Mouse (Mus musculus): ENCODE measurements at regions not wholly inside any gene's neighbourhood (a gene's known extent, or its start where the extent isn't known, plus 50 kb on each side); places are given as distances from the start of the nearest gene placed in this dataset.
A peak's percentile ranks its signal among the peaks of the same experiment; 100 is the strongest.

DNA sequence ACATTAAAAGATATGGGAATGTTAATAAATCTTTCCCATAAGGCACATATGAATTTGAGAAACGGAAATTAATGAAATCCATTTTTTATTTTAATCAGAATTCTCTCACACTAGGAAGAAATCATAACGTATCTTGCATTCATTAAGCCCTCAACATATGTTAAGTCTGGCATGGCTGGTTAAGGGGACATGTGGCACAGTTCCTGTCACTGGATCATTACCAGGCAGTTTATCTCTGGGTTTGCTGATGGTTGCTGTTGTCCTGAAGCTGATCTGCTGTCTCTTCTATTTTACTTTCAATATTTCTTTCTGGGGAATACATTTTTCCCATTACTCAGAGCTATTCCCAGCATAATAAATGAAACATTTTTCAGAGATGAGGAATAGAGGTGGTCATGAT is 1099.3 kb upstream of the Cdh9 start:
- 58% methylated on average over 2 of the region's 2 CpGs for WGBS
- no peak overlapping the region for H3K4me3 ChIP-seq (ENCODE audit: low read depth, low read length)
- DNase-seq (peak; percentile 54), ATAC-seq (peak; percentile 59; the same call in 1 of the 2 replicates)
- no peaks in the 10 kb centered on the region for H3K27me3 ChIP-seq (ENCODE audit: insufficient read depth, low read length)
- H3K9ac ChIP-seq, result no peak overlapping the region
- H3K27ac ChIP-seq (ENCODE audit: low read depth, low read length), result no peak overlapping the region
- no peaks in the 10 kb centered on the region for H3K4me1 ChIP-seq (ENCODE audit: insufficient read depth)
- H3K4me2 ChIP-seq (ENCODE audit: low read depth), result no peak overlapping the region
- H3K9me3 ChIP-seq (ENCODE audit: low read length), result no peaks in the 10 kb centered on the region
- no peak for TF ChIP-seq CTCF (IDR thresholded peaks at IDR 0.05; ENCODE audit: low read depth)
- no peaks in the 10 kb centered on the region for H3K36me3 ChIP-seq (ENCODE audit: insufficient read depth)

- Histone ChIP-seq H3K4me1 (ENCODE audit: insufficient read depth) (no peaks in the 10 kb centered on the region), H3K4me2 (ENCODE audit: low read depth) (no peak overlapping the region), H3K27me3 (ENCODE audit: insufficient read depth, low read length) (no peaks in the 10 kb centered on the region), H3K36me3 (ENCODE audit: insufficient read depth) (no peaks in the 10 kb centered on the region), H3K9me3 (ENCODE audit: low read length) (no peaks in the 10 kb centered on the region), H3K4me3 (ENCODE audit: low read depth, low read length) (no peak overlapping the region), H3K9ac (no peak overlapping the region), H3K27ac (ENCODE audit: low read depth, low read length) (no peak overlapping the region)
- no peak for TF ChIP-seq CTCF (IDR thresholded peaks at IDR 0.05; ENCODE audit: low read depth)
- ATAC-seq, result no peak
- DNase-seq, result no peak
- WGBS, result 77% methylated on average over 7 of the region's 7 CpGs
These were observed 1098.3 kb upstream of the Cdh9 start for GRCm38 (mm10) chr15:15630283-15630682.

DNA sequence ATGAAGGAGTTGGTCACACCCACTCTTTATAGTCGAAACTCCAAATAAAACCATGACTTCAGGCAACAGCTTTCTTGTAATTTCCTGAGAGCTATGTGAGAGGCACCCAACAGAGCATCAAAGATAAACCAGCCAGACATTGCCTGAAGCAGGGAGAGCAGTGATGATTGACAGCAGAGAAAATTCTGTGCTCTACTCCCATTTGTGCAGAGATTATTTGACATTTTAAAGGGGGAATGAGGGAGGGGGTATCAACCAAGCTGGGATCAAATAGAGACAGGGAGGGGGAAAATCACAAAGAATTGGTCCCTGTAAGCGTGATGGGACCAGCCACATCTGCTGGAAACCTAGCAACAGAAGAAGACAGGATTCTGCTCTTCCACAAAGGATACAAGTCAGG is 1091.4 kb upstream of the Cdh9 start:
- TF ChIP-seq CTCF (IDR thresholded peaks at IDR 0.05; ENCODE audit: low read depth), result no peak
- Histone ChIP-seq H3K9me3 (ENCODE audit: low read length) (no peaks in the 10 kb centered on the region), H3K4me1 (ENCODE audit: insufficient read depth) (no peaks in the 10 kb centered on the region), H3K27me3 (ENCODE audit: insufficient read depth, low read length) (no peaks in the 10 kb centered on the region), H3K36me3 (ENCODE audit: insufficient read depth) (no peaks in the 10 kb centered on the region), H3K4me3 (ENCODE audit: low read depth, low read length) (no peak overlapping the region), H3K4me2 (ENCODE audit: low read depth) (no peak overlapping the region), H3K27ac (ENCODE audit: low read depth, low read length) (no peak overlapping the region), H3K9ac (no peak overlapping the region)
- no peak for DNase-seq
- peak; percentile 45; the same call in 1 of the 2 replicates for ATAC-seq
- WGBS, result 47% methylated on average over 2 of the region's 2 CpGs

DNA sequence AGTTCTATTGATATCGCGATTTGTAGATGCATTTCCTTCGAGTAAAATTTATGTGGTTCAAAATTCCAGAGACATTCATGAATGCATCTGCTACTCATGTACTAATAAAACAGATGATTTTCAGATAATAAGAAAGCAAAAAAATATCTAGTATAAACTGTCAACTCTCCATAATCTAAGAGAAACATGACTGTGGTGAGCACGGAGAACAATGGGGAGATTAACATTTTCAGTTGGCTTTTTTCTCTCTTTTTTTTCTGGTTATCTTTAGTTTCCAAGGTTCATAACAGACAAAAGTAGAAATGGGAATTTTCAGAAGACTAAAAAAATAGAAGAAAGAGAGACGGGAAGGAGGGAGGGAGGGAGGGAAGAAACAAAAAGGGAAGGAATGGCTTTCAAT is 1079.8 kb upstream of the Cdh9 start:
- DNase-seq (no peak), ATAC-seq (no peak)
- Histone ChIP-seq H3K36me3 (ENCODE audit: insufficient read depth) (no peaks in the 10 kb centered on the region), H3K9me3 (ENCODE audit: low read length) (no peaks in the 10 kb centered on the region), H3K27me3 (ENCODE audit: insufficient read depth, low read length) (no peaks in the 10 kb centered on the region), H3K4me2 (ENCODE audit: low read depth) (no peak overlapping the region), H3K9ac (no peak overlapping the region), H3K4me1 (ENCODE audit: insufficient read depth) (no peaks in the 10 kb centered on the region), H3K27ac (ENCODE audit: low read depth, low read length) (no peak overlapping the region), H3K4me3 (ENCODE audit: low read depth, low read length) (no peak overlapping the region)
- TF ChIP-seq CTCF (IDR thresholded peaks at IDR 0.05; ENCODE audit: low read depth), result no peak
- 86% methylated on average over 5 of the region's 5 CpGs for WGBS

- Histone ChIP-seq H3K27me3 (ENCODE audit: insufficient read depth, low read length) (no peaks in the 10 kb centered on the region), H3K9me3 (ENCODE audit: low read length) (no peaks in the 10 kb centered on the region), H3K4me2 (ENCODE audit: low read depth) (no peak overlapping the region), H3K4me1 (ENCODE audit: insufficient read depth) (no peaks in the 10 kb centered on the region), H3K36me3 (ENCODE audit: insufficient read depth) (no peaks in the 10 kb centered on the region), H3K27ac (ENCODE audit: low read depth, low read length) (no peak overlapping the region), H3K4me3 (ENCODE audit: low read depth, low read length) (no peak overlapping the region), H3K9ac (no peak overlapping the region)
- ATAC-seq, result no peak
- DNase-seq, result no peak
- TF ChIP-seq CTCF (IDR thresholded peaks at IDR 0.05; ENCODE audit: low read depth), result no peak
These were observed 1061.8 kb upstream of the Cdh9 start for GRCm38 (mm10) chr15:15666744-15667143.

GRCm38 (mm10) chr15:15692713-15693112 is 1035.8 kb upstream of the Cdh9 start:
- 76% methylated on average over 2 of the region's 2 CpGs for whole genome bisulfite sequencing
- no peak overlapping the region for H3K27ac ChIP-seq (ENCODE audit: low read depth, low read length)
- no peaks in the 10 kb centered on the region for H3K36me3 ChIP-seq (ENCODE audit: insufficient read depth)
- H3K4me1 ChIP-seq (ENCODE audit: insufficient read depth), result no peaks in the 10 kb centered on the region
- H3K4me3 ChIP-seq (ENCODE audit: low read depth, low read length), result no peak overlapping the region
- no peak overlapping the region for H3K9ac ChIP-seq
- H3K4me2 ChIP-seq (ENCODE audit: low read depth), result no peak overlapping the region
- TF ChIP-seq CTCF (IDR thresholded peaks at IDR 0.05; ENCODE audit: low read depth), result no peak
- no peak for ATAC-seq
- DNase-seq, result no peak
- no peaks in the 10 kb centered on the region for H3K27me3 ChIP-seq (ENCODE audit: insufficient read depth, low read length)
- H3K9me3 ChIP-seq (ENCODE audit: low read length), result no peaks in the 10 kb centered on the region

GRCm38 (mm10) chr15:15716694-15717093 is 1011.9 kb upstream of the Cdh9 start:
- Histone ChIP-seq H3K4me1 (ENCODE audit: insufficient read depth) (no peaks in the 10 kb centered on the region), H3K9ac (no peak overlapping the region), H3K4me3 (ENCODE audit: low read depth, low read length) (no peak overlapping the region), H3K27me3 (ENCODE audit: insufficient read depth, low read length) (no peaks in the 10 kb centered on the region), H3K4me2 (ENCODE audit: low read depth) (no peak overlapping the region), H3K9me3 (ENCODE audit: low read length) (no peaks in the 10 kb centered on the region), H3K36me3 (ENCODE audit: insufficient read depth) (no peaks in the 10 kb centered on the region), H3K27ac (ENCODE audit: low read depth, low read length) (no peak overlapping the region)
- ATAC-seq (no peak), DNase-seq (peak; percentile 5)
- WGBS, result 74% methylated on average over 2 of the region's 2 CpGs
- no peak for TF ChIP-seq CTCF (IDR thresholded peaks at IDR 0.05; ENCODE audit: low read depth)

DNA sequence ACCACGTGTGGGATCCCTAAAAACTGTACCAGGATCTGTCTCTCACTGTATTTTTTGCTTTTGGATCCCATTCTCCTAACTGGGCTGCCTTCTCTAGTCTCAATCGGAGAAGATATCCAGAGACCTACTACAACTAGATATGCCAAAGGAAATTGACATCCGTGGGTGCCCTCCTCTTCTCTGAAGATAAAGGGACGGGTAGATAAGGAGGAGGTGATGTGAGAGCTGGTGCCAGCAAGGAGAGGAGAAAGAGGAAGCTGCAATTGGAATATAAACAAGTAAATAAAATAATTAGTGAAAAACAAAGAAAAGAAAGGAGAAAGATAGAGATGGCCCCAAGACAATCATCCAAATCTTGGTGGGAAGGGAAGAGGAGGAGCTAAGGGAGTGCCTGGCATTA is 986.6 kb upstream of the Cdh9 start:
- no peaks in the 10 kb centered on the region for H3K27me3 ChIP-seq (ENCODE audit: insufficient read depth, low read length)
- no peak overlapping the region for H3K27ac ChIP-seq (ENCODE audit: low read depth, low read length)
- H3K9me3 ChIP-seq (ENCODE audit: low read length), result no peaks in the 10 kb centered on the region
- ATAC-seq (no peak), DNase-seq (no peak)
- no peaks in the 10 kb centered on the region for H3K4me1 ChIP-seq (ENCODE audit: insufficient read depth)
- H3K9ac ChIP-seq, result no peak overlapping the region
- H3K4me2 ChIP-seq (ENCODE audit: low read depth), result no peak overlapping the region
- no peak for TF ChIP-seq CTCF (IDR thresholded peaks at IDR 0.05; ENCODE audit: low read depth)
- no peaks in the 10 kb centered on the region for H3K36me3 ChIP-seq (ENCODE audit: insufficient read depth)
- WGBS, result 88% methylated on average over 4 of the region's 4 CpGs
- no peak overlapping the region for H3K4me3 ChIP-seq (ENCODE audit: low read depth, low read length)

Measured in forebrain, postnatal 0 days (tissue).